Mouse (Mus musculus): ENCODE results near the gene Ccdc170. TPM values are rescaled to one million over a fixed set of nuclear protein-coding genes. Genes with fewer than 3 reads are reported as not detected.

Gene Ccdc170
- polyA plus RNA-seq, 1 experiment from 2014 or later, result not detected

DNA sequence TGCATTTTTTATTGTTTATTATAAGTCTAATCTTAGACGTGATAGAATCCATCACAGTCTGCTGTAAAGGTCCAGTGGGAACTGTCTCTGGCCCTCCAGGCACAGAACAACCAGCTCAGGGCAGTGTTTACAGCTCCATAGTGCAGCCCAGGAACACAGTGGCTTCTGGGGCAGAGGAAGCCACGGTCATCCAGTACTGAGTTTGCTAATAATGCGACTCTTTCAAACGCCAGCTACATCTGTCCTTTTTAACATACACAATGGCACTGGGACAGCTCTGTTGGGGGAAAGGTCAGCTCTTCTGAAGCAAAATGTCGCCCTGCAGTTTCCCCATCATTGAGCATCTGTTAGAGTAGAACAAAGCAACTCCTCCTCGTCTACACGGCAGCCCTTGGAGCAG is 45.7 kb downstream of the Ccdc170 start:
- DNase-seq (ENCODE audit: low spot score), result no peak
- ATAC-seq (ENCODE audit: insufficient number of reproducible peaks, low FRiP score, low TSS enrichment, low read depth), result no peak
- 72% methylated on average over 7 of the region's 7 CpGs for WGBS
- no peak overlapping the region for H3K9ac ChIP-seq (ENCODE audit: low read length)
- no peak overlapping the region for H3K27ac ChIP-seq (replicated peaks; ENCODE audit: low read depth, low read length)
- no peak overlapping the region for H3K4me2 ChIP-seq (ENCODE audit: low read depth, severe bottlenecking)
- H3K27me3 ChIP-seq (ENCODE audit: control insufficient read depth, insufficient read depth, low read length), result no peaks in the 10 kb centered on the region
- no peak overlapping the region for H3K4me3 ChIP-seq (ENCODE audit: low read depth, low read length)
- H3K9me3 ChIP-seq (ENCODE audit: control insufficient read depth, low read length), result no peaks in the 10 kb centered on the region
- H3K36me3 ChIP-seq (ENCODE audit: control insufficient read depth, insufficient read depth, low read length), result no peaks in the 10 kb centered on the region
- H3K4me1 ChIP-seq (ENCODE audit: control insufficient read depth, insufficient read depth, low read length), result no peaks in the 10 kb centered on the region

- Histone ChIP-seq H3K9me3 (ENCODE audit: control insufficient read depth, low read length) (no peaks in the 10 kb centered on the region), H3K27ac (replicated peaks; ENCODE audit: low read depth, low read length) (no peak overlapping the region), H3K9ac (ENCODE audit: low read length) (no peak overlapping the region), H3K36me3 (ENCODE audit: control insufficient read depth, insufficient read depth, low read length) (no peaks in the 10 kb centered on the region), H3K27me3 (ENCODE audit: control insufficient read depth, insufficient read depth, low read length) (no peaks in the 10 kb centered on the region), H3K4me1 (ENCODE audit: control insufficient read depth, insufficient read depth, low read length) (no peaks in the 10 kb centered on the region), H3K4me2 (ENCODE audit: low read depth, severe bottlenecking) (no peak overlapping the region), H3K4me3 (ENCODE audit: low read depth, low read length) (no peak overlapping the region)
- 90% methylated on average over 9 of the region's 9 CpGs for WGBS
- no peak for DNase-seq (ENCODE audit: low spot score)
- ATAC-seq (ENCODE audit: insufficient number of reproducible peaks, low FRiP score, low TSS enrichment, low read depth), result no peak
These were observed 48.4 kb downstream of the Ccdc170 start for GRCm38 (mm10) chr10:4530638-4531235.

DNA sequence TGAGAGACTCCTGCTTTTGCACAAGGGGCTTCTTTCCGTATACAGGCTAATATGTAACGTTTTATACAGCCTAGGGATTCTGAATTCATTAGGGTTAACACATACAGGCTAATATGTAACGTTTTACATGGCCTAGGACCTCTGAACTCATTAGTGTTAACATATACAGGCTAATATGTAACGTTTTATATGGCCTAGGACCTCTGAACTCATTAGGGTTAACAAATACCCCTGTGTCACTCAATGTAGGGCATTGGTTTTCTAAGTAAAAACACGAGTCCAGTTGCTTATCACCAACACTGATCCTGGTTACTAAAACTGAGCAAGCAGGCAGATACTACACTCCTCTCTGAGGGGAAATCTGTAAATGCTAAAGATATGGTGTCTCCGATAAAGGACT is 49.6 kb downstream of the Ccdc170 start:
- H3K27me3 ChIP-seq (ENCODE audit: control insufficient read depth, insufficient read depth, low read length), result no peaks in the 10 kb centered on the region
- no peak for ATAC-seq (ENCODE audit: insufficient number of reproducible peaks, low FRiP score, low TSS enrichment, low read depth)
- H3K4me1 ChIP-seq (ENCODE audit: control insufficient read depth, insufficient read depth, low read length), result no peaks in the 10 kb centered on the region
- H3K4me2 ChIP-seq (ENCODE audit: low read depth, severe bottlenecking), result no peak overlapping the region
- no peaks in the 10 kb centered on the region for H3K9me3 ChIP-seq (ENCODE audit: control insufficient read depth, low read length)
- H3K9ac ChIP-seq (ENCODE audit: low read length), result no peak overlapping the region
- no peak overlapping the region for H3K27ac ChIP-seq (replicated peaks; ENCODE audit: low read depth, low read length)
- H3K4me3 ChIP-seq (ENCODE audit: low read depth, low read length), result no peak overlapping the region
- no peak for DNase-seq (ENCODE audit: low spot score)
- WGBS, result 62% methylated on average over 6 of the region's 6 CpGs
- H3K36me3 ChIP-seq (ENCODE audit: control insufficient read depth, insufficient read depth, low read length), result no peaks in the 10 kb centered on the region

GRCm38 (mm10) chr10:4532731-4533130 is 50.4 kb downstream of the Ccdc170 start:
- no peaks in the 10 kb centered on the region for H3K36me3 ChIP-seq (ENCODE audit: control insufficient read depth, insufficient read depth, low read length)
- WGBS, result 66% methylated on average over 6 of the region's 6 CpGs
- no peak overlapping the region for H3K27ac ChIP-seq (replicated peaks; ENCODE audit: low read depth, low read length)
- ATAC-seq (ENCODE audit: insufficient number of reproducible peaks, low FRiP score, low TSS enrichment, low read depth), result no peak
- H3K4me3 ChIP-seq (ENCODE audit: low read depth, low read length), result no peak overlapping the region
- H3K9me3 ChIP-seq (ENCODE audit: control insufficient read depth, low read length), result no peaks in the 10 kb centered on the region
- H3K27me3 ChIP-seq (ENCODE audit: control insufficient read depth, insufficient read depth, low read length), result no peaks in the 10 kb centered on the region
- no peaks in the 10 kb centered on the region for H3K4me1 ChIP-seq (ENCODE audit: control insufficient read depth, insufficient read depth, low read length)
- no peak for DNase-seq (ENCODE audit: low spot score)
- no peak overlapping the region for H3K4me2 ChIP-seq (ENCODE audit: low read depth, severe bottlenecking)
- no peak overlapping the region for H3K9ac ChIP-seq (ENCODE audit: low read length)

GRCm38 (mm10) chr10:4533873-4534272 is 51.6 kb downstream of the Ccdc170 start:
- no peak for ATAC-seq (ENCODE audit: insufficient number of reproducible peaks, low FRiP score, low TSS enrichment, low read depth)
- no peak for DNase-seq (ENCODE audit: low spot score)
- WGBS, result 84% methylated on average over 11 of the region's 11 CpGs
- Histone ChIP-seq H3K4me3 (ENCODE audit: low read depth, low read length) (no peak overlapping the region), H3K4me1 (ENCODE audit: control insufficient read depth, insufficient read depth, low read length) (no peaks in the 10 kb centered on the region), H3K36me3 (ENCODE audit: control insufficient read depth, insufficient read depth, low read length) (no peaks in the 10 kb centered on the region), H3K9me3 (ENCODE audit: control insufficient read depth, low read length) (no peaks in the 10 kb centered on the region), H3K27ac (replicated peaks; ENCODE audit: low read depth, low read length) (no peak overlapping the region), H3K4me2 (ENCODE audit: low read depth, severe bottlenecking) (no peak overlapping the region), H3K9ac (ENCODE audit: low read length) (no peak overlapping the region), H3K27me3 (ENCODE audit: control insufficient read depth, insufficient read depth, low read length) (no peaks in the 10 kb centered on the region)

DNA sequence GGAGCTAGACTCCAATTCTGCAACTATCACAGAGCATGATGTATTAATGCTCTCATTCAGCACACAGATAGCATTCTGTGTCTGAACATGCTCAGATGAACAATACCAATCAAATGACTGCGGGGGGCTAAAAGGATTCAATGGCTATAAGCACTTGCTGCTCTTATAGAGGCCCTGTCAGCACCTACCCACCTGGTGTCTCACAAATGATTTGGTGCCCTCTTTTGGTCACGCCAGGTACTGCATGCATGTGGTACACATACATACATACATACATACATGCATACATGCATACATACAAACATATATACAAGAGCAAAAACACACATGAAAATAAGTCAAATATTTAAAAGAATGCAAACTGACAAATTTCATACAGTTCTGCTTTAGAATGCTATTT is 63.2 kb downstream of the Ccdc170 start:
- Histone ChIP-seq H3K4me1 (ENCODE audit: control insufficient read depth, insufficient read depth, low read length) (no peaks in the 10 kb centered on the region), H3K27ac (replicated peaks; ENCODE audit: low read depth, low read length) (no peak overlapping the region), H3K36me3 (ENCODE audit: control insufficient read depth, insufficient read depth, low read length) (no peaks in the 10 kb centered on the region), H3K9me3 (ENCODE audit: control insufficient read depth, low read length) (no peaks in the 10 kb centered on the region), H3K9ac (ENCODE audit: low read length) (no peak overlapping the region), H3K27me3 (ENCODE audit: control insufficient read depth, insufficient read depth, low read length) (no peaks in the 10 kb centered on the region), H3K4me3 (ENCODE audit: low read depth, low read length) (no peak overlapping the region), H3K4me2 (ENCODE audit: low read depth, severe bottlenecking) (no peak overlapping the region)
- peak; percentile 40 for DNase-seq (ENCODE audit: low spot score)
- WGBS, result 93% methylated on average over 2 of the region's 2 CpGs
- no peak for ATAC-seq (ENCODE audit: insufficient number of reproducible peaks, low FRiP score, low TSS enrichment, low read depth)

DNA sequence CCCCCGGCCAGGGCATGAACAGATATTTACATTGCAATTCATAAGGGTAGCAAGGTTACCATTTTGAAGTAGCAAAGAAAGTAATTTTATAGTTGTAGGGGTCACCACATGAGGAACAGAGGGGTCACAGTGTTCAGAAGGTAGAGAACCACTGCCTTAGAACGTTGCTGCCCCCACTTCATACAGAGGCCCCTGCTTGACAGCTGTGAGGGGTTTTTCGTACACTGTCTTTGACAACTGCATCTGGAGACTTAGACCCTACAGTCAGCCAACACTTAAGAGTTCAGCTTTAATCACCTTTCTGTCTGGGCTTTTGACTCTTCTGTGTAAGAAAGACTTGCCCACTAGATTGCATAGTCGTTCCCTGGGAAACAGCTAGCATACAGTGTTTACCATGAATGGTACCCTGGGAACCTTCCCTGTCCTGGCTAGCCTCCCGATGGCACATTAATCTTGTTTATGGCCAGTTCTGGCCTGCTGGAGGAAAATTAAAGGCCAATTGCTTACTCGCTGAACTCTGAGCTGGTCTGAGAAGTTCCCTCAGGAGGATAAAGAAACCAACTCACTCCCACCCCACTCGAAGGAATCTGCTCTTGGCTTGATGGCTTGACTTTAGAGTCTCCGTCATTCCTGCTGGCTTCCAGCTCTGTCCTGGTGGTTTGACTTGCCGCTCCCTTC is 71.3 kb downstream of the Ccdc170 start:
- 33% methylated on average over 9 of the region's 9 CpGs for WGBS

GRCm38 (mm10) chr10:4556842-4557377 is 74.6 kb downstream of the Ccdc170 start:
- no peak overlapping the region for H3K4me2 ChIP-seq (ENCODE audit: low read depth, severe bottlenecking)
- 0 out of 2 replicates have a peak, but pooled peaks cover 3% of the 10 kb centered on the region for H3K4me1 ChIP-seq (ENCODE audit: control insufficient read depth, insufficient read depth, low read length)
- no peak overlapping the region for H3K9ac ChIP-seq (ENCODE audit: low read length)
- H3K36me3 ChIP-seq (ENCODE audit: control insufficient read depth, insufficient read depth, low read length), result no peaks in the 10 kb centered on the region
- H3K4me3 ChIP-seq (ENCODE audit: low read depth, low read length), result no peak overlapping the region
- no peaks in the 10 kb centered on the region for H3K9me3 ChIP-seq (ENCODE audit: control insufficient read depth, low read length)
- DNase-seq (ENCODE audit: low spot score) (no peak), ATAC-seq (ENCODE audit: insufficient number of reproducible peaks, low FRiP score, low TSS enrichment, low read depth) (no peak)
- 87% methylated on average over 3 of the region's 3 CpGs for WGBS
- H3K27ac ChIP-seq (replicated peaks; ENCODE audit: low read depth, low read length), result no peak overlapping the region
- no peaks in the 10 kb centered on the region for H3K27me3 ChIP-seq (ENCODE audit: control insufficient read depth, insufficient read depth, low read length)

More for the DNA sequence above, 71.3 kb downstream of the Ccdc170 start:
- peak; percentile 68; the same call in 1 of the 2 replicates for ATAC-seq (ENCODE audit: insufficient number of reproducible peaks, low FRiP score, low TSS enrichment, low read depth)
- peak; percentile 22 for DNase-seq (ENCODE audit: low spot score)
- Histone ChIP-seq H3K4me1 (ENCODE audit: control insufficient read depth, insufficient read depth, low read length) (0 out of 2 replicates have a peak, but pooled peaks cover 3% of the 10 kb centered on the region), H3K36me3 (ENCODE audit: control insufficient read depth, insufficient read depth, low read length) (no peaks in the 10 kb centered on the region), H3K4me2 (ENCODE audit: low read depth, severe bottlenecking) (no peak overlapping the region), H3K27me3 (ENCODE audit: control insufficient read depth, insufficient read depth, low read length) (no peaks in the 10 kb centered on the region), H3K9me3 (ENCODE audit: control insufficient read depth, low read length) (no peaks in the 10 kb centered on the region), H3K4me3 (ENCODE audit: low read depth, low read length) (no peak overlapping the region), H3K9ac (ENCODE audit: low read length) (no peak overlapping the region), H3K27ac (replicated peaks; ENCODE audit: low read depth, low read length) (no peak overlapping the region)

All from limb, embryonic 11.5 days (tissue).